Mouse (Mus musculus) stomach, postnatal 0 days (tissue): Measurements from ENCODE around the gene Pprc1.

Source experiments
- CTCF ChIP-seq: IDR thresholded peaks from 2 replicates; pipeline ENCODE4 v1.5.1; 2016; ENCODE audit warnings: antibody characterized with exemption, low read depth, mild to moderate bottlenecking, moderate library complexity
- EP300 ChIP-seq: optimal IDR thresholded peaks from 2 replicates; pipeline ENCODE3; 2016; ENCODE audit warnings: antibody characterized with exemption

GRCm38 (mm10) chr19:46026567-46026966 is 18.1 kb upstream of the Pprc1 start:
- TF ChIP-seq CTCF, result no peak
- no peak for TF ChIP-seq EP300
